Mouse (Mus musculus) erythroblast, adult 5-6 weeks (primary cell): ENCODE measurements at regions not wholly inside any gene's neighbourhood (a gene's known extent, or its start where the extent isn't known, plus 50 kb on each side); places are given as distances from the start of the nearest gene placed in this dataset.

Experiments used
- ATAC-seq: replicated peaks from 2 replicates; pipeline ENCODE4 v1.8.0; 2016; ENCODE audit warnings: moderate number of reproducible peaks, mild to moderate bottlenecking, moderate TSS enrichment, inconsistent platforms; ENCODE audit not compliant: poor library complexity, low FRiP score, severe bottlenecking

GRCm38 (mm10) chr17:91238719-91239118 lies 145.8 kb upstream of the Nrxn1 start:
- no peak for ATAC-seq

DNA sequence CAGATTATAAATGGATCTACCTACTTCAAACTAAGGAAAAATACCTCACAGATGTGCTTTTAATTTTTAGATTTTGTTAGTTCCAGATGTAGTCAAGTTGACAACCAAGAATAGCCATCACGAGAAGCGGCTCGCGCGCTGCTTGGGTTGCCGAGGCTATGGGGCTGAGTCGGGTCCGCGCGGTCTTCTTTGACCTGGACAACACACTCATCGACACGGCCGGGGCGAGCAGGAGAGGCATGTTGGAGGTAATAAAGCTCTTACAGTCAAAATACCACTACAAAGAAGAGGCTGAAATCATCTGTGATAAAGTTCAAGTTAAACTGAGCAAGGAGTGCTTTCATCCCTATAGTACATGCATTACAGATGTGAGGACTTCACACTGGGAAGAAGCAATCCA lies 143.8 kb upstream of the Nrxn1 start:
- ATAC-seq = peak; percentile 89

- no peak for ATAC-seq
These were observed 133.5 kb upstream of the Nrxn1 start for GRCm38 (mm10) chr17:91226378-91226777.

DNA sequence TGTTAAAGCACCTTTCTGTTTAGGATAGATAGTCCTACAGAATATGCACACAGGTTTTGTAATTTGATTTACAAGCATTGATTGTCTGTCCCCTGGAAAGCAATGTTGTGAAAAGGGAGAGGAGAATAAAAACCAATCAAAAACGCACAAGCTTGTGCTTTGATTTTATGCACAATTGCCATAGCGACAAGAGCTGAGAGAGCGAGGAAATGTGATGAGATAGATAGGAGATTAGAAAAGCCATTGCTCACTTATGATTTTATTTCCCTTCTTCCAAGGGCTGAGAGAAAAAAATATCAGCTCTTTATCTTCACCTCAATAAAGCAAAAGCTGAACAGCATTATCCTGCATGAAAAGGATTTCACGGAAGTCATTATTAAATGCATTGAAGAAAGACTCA lies 133.0 kb upstream of the Nrxn1 start:
- ATAC-seq = no peak

- ATAC-seq = no peak
These were observed 123.6 kb upstream of the Nrxn1 start for GRCm38 (mm10) chr17:91216429-91216828.

DNA sequence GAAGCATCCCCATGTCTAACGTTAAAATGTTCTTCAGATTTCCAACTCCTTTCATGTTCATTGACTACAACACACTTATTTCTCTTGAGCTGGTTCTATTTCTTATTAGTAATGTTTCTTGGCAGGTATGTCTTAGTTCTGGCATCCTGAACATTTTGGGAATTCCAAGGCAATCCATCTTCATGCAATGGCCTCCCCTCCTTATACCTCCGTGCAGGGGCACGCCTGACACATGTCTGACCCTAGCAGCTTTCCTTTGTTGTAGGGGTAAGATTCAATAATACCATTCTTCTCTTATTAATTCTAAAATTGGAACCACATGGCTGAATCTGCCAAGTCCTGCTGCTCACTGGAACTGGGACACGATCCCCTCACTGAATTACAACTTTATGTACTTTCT lies 89.7 kb upstream of the Nrxn1 start:
- no peak for ATAC-seq

DNA sequence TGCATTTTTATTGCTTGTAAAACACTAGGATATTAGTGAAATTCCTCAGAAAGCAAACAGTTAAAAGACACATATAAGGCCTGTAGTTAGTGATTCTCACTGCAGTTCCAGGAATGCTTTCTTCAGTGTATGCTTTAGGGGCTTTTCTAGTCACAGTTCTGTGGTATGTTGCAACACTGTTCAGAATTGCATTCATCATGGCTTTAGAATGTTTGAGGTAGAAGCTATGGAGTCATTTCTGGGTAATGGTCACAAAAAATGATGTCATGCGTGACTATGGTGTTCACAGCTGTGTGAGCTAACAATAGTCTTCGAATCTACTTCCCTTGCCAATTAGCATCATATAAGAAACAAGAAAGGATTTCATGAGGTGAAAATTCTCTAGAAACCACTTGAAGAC lies 69.0 kb upstream of the Nrxn1 start:
- ATAC-seq = no peak
